Mouse (Mus musculus) bone marrow, adult 2 months (tissue): ENCODE data around the gene Lrba.

ENCODE experiments used
- CTCF ChIP-seq: fragments of 200-500 bp; IDR thresholded peaks from 2 replicates; pipeline ENCODE4 v1.5.1; 2011; ENCODE audit warnings: low read length, control low read depth; ENCODE audit not compliant: control insufficient read depth, insufficient read depth
- POLR2A ChIP-seq: fragments of 200-500 bp; IDR thresholded peaks from 2 replicates; pipeline ENCODE4 v1.6.1; 2011; ENCODE audit warnings: low read depth, mild to moderate bottlenecking, control low read depth, low read length, borderline replicate concordance; ENCODE audit not compliant: control insufficient read depth

- TF ChIP-seq POLR2A = no peak
- no peak for TF ChIP-seq CTCF
Observed at GRCm38 (mm10) chr3:86461582-86461981, 237.1 kb downstream of the Lrba start.
